Mouse (Mus musculus): ENCODE data around the gene Immt.

- TF ChIP-seq CTCF (IDR thresholded peaks at IDR 0.05; ENCODE audit: borderline replicate concordance, extremely low read depth, insufficient read depth, insufficient read length): no peak
- no peak for TF ChIP-seq POLR2A (IDR thresholded peaks at IDR 0.05; ENCODE audit: borderline replicate concordance, extremely low read depth, insufficient read depth, insufficient read length, poor library complexity, severe bottlenecking)
Observed at GRCm38 (mm10) chr6:71907702-71908235, 76.6 kb downstream of the Immt start.

All from brain, embryonic 14.5 days (tissue).